Mouse (Mus musculus): ENCODE measurements around the gene Chst3.

- TF ChIP-seq GATA1 (IDR thresholded peaks at IDR 0.05; ENCODE audit: low read length), result no peak
- TF ChIP-seq TAL1 (IDR thresholded peaks at IDR 0.05; ENCODE audit: low read length), result no peak
These were observed 38.3 kb upstream of the Chst3 start for GRCm38 (mm10) chr10:60257261-60257825.

Data from erythroblast, embryonic 14.5 days (primary cell).